Mouse (Mus musculus): ENCODE measurements at regions not wholly inside any gene's neighbourhood (a gene's known extent, or its start where the extent isn't known, plus 50 kb on each side); places are given as distances from the start of the nearest gene placed in this dataset.

- Histone ChIP-seq H3K4me2 (ENCODE audit: low read length) (no peak overlapping the region), H3K36me3 (ENCODE audit: control insufficient read depth, insufficient read depth, low read length) (no peaks in the 10 kb centered on the region), H3K9ac (replicated peaks; ENCODE audit: low read length) (no peak overlapping the region), H3K9me3 (ENCODE audit: control insufficient read depth, low read length) (no peaks in the 10 kb centered on the region), H3K27ac (replicated peaks; ENCODE audit: low read depth, low read length) (no peak overlapping the region), H3K4me1 (ENCODE audit: control insufficient read depth, insufficient read depth, low read length) (no peaks in the 10 kb centered on the region), H3K27me3 (ENCODE audit: control insufficient read depth, insufficient read depth, low read length) (no peaks in the 10 kb centered on the region), H3K4me3 (replicated peaks; ENCODE audit: low read depth, low read length) (no peak overlapping the region)
- ATAC-seq (ENCODE audit: low FRiP score, low TSS enrichment) (no peak), DNase-seq (peak; percentile 2)
- 61% methylated on average over 3 of the region's 3 CpGs for WGBS
These were observed 543.5 kb upstream of the Vwc2 start for GRCm38 (mm10) chr11:10570489-10570888.
